Mouse (Mus musculus) stomach, postnatal 0 days (tissue): ENCODE results near the gene Ank3.

Experiments used
- CTCF ChIP-seq: IDR thresholded peaks from 2 replicates; pipeline ENCODE4 v1.5.1; 2016; ENCODE audit warnings: antibody characterized with exemption, low read depth, mild to moderate bottlenecking, moderate library complexity
- EP300 ChIP-seq: optimal IDR thresholded peaks from 2 replicates; pipeline ENCODE3; 2016; ENCODE audit warnings: antibody characterized with exemption

- TF ChIP-seq CTCF, result no peak
- TF ChIP-seq EP300, result no peak
Observed at GRCm38 (mm10) chr10:70023861-70024260, 625.3 kb downstream of the Ank3 start.
